Mouse (Mus musculus) heart, adult 18-20 months (tissue): ENCODE data around the gene Nlgn2. TPM values are rescaled to one million over a fixed set of nuclear protein-coding genes. Genes with fewer than 3 reads are reported as not detected.

ENCODE experiments used
- DNase-seq, 2 experiments: peaks; one replicate each; pipeline ENCODE4 v3.0.0; 2021 to 2022; ENCODE audit warnings: mixed read lengths in 1 of 2
- long read RNA-seq, 2 experiments: library from polyadenylated mRNA; stranded (forward); transcript quantifications; one replicate each; pipeline ENCODE4 v2.0.0; 2021
- total RNA-seq, 2 experiments: library from RNA; stranded (reverse); gene quantifications; 2 replicates each; pipeline ENCODE4 v1.2.3; 2021

Nlgn2 gene
- total RNA-seq = 1 to 10 TPM; 3.3 to 3.9 TPM
- long read RNA-seq, experiment 1, partial matches to known transcripts = 0 of 1 reads
- long read RNA-seq, experiment 1, other reads (novel, unspliced or antisense) = 1 of 1 reads
- long read RNA-seq, experiment 2 = 0 reads

GRCm38 (mm10) chr11:69837604-69837951, at the start of gene Nlgn2:
Gene Nlgn2, minus strand, starts transcription at chr11:69837784.
- DNase-seq = no peak

DNA sequence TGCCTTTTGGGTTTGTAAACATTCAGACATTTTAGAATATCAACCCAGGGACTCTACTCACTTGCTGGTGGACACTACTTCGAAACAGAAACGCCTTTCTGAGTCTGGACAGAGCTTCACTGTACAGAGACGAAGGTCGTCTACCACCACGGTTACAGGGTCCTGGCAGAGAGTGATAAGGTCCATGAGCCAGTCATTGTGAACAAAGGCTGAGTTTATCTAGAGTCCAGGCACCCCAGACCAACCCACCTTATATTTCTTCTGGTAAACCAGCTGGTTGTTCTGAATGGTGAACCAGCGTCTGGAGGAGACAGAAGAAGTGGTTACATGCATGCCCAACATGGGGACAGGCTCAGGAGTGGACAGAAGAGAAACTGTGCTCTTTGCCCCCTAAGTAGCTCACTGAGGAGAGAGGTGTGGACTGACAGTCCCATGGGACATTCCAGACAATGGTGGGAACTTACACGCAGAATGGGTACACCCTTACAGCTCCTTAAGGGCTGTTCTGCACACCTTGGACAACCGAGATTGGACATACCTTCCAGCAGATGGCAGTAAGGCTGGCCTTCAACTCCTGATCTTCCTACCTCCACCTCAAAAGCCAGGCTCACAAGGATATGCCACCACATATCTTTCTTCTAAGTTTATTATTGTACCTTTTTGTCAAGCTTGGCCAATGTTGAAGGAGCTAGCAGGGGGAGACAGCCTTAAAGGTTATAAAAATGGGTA, 49.5 kb upstream of the Nlgn2 start:
- DNase-seq = no peak

GRCm38 (mm10) chr11:69884663-69885062, 47.1 kb upstream of the Nlgn2 start:
- no peak for DNase-seq

GRCm38 (mm10) chr11:69884240-69884639, 46.7 kb upstream of the Nlgn2 start:
- DNase-seq = peak in 1 of 2 experiments; percentile 40

- DNase-seq = no peak
Measured at GRCm38 (mm10) chr11:69883527-69884151, 46.1 kb upstream of the Nlgn2 start.

- no peak for DNase-seq
Measured at GRCm38 (mm10) chr11:69883066-69883465, 45.5 kb upstream of the Nlgn2 start.

GRCm38 (mm10) chr11:69881787-69882670, 44.4 kb upstream of the Nlgn2 start:
- DNase-seq = no peak

GRCm38 (mm10) chr11:69880853-69881603, 43.4 kb upstream of the Nlgn2 start, which contains the start of gene Kctd11:
Gene Kctd11, minus strand, starts transcription at chr11:69881406.
- peak; percentile 95 to 97 for DNase-seq

- no peak for DNase-seq
Measured at GRCm38 (mm10) chr11:69880506-69880852, 42.9 kb upstream of the Nlgn2 start.

DNA sequence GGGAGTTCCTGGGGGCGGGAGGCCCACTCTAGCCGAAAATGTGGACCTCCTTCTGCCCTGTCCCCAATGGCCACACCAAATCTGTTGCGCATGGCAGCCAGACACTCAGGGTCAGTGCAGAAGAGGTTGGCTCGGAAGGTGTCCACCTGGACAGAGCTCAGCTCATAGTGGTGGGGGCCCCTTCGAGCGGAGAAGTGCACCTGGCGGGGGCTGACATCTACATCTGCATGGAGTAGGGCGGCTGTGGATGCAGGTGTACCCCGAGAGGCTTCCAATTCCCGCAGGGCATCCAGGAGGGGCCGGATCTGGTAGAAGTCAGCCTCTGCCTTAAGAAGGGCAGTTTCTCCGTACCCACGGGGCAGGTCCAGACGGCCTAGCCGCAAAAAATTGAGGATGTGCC, 42.1 kb upstream of the Nlgn2 start:
- no peak for DNase-seq

- DNase-seq = no peak
Measured at GRCm38 (mm10) chr11:69878952-69879351, 41.4 kb upstream of the Nlgn2 start.

GRCm38 (mm10) chr11:69878399-69878798, 40.8 kb upstream of the Nlgn2 start:
- no peak for DNase-seq

DNA sequence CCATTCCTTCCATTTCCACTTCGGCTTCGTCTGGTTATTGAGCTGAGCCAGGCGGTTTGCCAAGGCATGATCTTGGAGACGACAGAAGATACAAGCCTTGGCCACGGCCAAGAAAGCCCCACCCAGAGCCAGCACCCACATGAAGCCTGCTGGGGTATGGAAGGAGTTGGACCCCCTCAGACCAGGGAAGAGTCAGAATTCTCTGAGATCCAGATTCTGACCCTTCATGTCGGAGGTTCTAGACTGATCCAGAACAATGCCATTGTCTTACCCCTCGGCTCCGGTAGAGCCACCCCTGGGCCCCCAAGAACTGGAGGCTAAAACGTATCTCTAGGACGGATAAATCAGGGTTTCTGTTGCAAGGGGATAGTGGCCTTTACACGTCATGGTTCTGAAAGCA, 40.3 kb upstream of the Nlgn2 start, which contains the start of gene Tmem95:
Gene Tmem95 (minus strand): TSS at position 141 of the 400 bp plus-strand sequence.
- no peak for DNase-seq

- peak; percentile 90 to 92 for DNase-seq
Measured at GRCm38 (mm10) chr11:69876867-69877266, 39.3 kb upstream of the Nlgn2 start.

- peak; percentile 69 to 86 for DNase-seq
Measured at GRCm38 (mm10) chr11:69876186-69876585, 38.6 kb upstream of the Nlgn2 start.

GRCm38 (mm10) chr11:69872451-69872850, 34.9 kb upstream of the Nlgn2 start:
- no peak for DNase-seq

GRCm38 (mm10) chr11:69871822-69872221, 34.2 kb upstream of the Nlgn2 start:
- DNase-seq = no peak

DNA sequence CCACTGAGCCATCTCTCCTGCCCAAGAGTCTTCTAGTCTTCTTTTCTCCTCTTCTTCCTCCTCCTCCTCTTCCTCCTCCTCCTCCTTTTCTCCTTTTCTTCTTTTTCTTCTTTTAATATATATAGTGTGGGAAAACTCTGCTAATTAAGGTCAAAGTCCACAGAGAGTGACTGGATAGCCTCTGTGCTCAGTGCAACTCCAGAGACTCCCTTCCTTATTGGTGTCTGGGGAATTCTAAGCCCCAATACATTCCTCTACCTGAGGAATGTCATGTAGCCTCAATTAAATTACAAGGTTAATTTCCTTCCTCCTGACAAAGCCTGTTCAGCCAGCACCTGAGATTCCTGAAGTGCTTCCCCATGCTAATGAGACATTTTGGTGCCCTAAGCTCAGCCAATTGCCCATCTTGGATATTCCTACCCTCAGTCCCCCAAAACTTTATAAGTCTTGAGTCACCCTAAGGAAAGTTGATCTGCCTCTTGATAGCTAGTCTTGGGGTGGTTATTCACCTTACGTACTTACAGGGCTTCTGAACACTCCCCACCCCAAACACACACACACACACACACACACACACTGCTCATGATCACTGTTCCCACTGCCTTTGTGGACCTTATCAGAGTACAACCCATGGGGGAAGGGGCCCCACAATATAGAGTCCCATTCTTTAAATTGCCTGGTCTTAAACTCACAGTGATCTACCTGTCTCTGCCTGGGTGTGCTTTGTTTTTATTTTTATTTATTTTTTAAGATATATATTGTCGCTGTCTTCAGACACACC, 32.9 kb upstream of the Nlgn2 start:
- no peak for DNase-seq

DNA sequence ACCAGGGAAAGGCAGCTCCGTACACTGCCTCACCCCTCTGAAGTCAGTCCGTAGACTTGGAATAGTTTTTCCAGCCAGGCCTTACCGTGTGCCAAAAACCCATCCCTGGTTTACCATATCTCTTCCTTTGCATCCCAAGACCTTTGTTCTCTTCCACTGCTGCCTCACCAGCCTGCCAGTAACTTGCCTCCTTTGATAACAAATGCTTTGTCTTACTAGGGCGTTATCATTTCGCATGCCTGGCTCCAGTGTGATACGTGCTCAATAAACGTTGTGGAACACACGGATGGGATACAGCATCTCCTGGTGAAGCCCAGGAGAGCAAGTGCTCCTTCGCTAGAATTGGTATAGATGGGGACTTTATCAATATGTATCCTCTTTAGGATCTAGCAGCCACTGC, 29.8 kb upstream of the Nlgn2 start:
- no peak for DNase-seq

- DNase-seq = no peak
Measured at GRCm38 (mm10) chr11:69865561-69865960, 28.0 kb upstream of the Nlgn2 start.
